Mouse (Mus musculus): ENCODE measurements around the gene Npr3.

DNA sequence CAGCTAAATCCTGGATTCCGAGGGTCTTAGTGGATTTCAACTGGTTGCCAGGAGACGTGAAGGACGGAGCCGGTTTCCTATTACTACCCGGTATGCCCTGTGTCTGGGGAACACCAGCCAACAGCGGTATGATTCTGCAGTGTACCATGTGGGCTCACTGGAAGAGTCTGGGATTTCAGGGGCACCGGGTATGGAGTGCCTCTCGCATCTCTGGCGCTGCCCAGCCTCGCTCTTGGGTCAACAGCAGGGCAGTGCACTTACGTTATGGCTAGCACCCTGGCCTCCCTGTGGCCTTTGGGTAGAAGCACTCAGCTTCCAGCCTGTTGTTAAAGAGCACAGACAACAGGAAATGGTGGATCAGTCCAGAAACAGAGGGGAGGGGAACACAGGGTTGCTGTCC lies 1.1 kb upstream of the Npr3 start:
- TF ChIP-seq GATA1 (IDR thresholded peaks at IDR 0.05; ENCODE audit: borderline replicate concordance, low read length) (no peak), FLI1 (IDR thresholded peaks at IDR 0.05; ENCODE audit: low read length) (no peak)
